Mouse (Mus musculus) mesoderm, embryonic 11.5 days (tissue): ENCODE measurements at regions not wholly inside any gene's neighbourhood (a gene's known extent, or its start where the extent isn't known, plus 50 kb on each side); places are given as distances from the start of the nearest gene placed in this dataset.
A peak's percentile ranks its signal among the peaks of the same experiment; 100 is the strongest.

Experiments
- DNase-seq: peaks from one replicate; pipeline ENCODE4 v3.0.0-alpha.2; 2012; ENCODE audit warnings: low read depth, low spot score

DNA sequence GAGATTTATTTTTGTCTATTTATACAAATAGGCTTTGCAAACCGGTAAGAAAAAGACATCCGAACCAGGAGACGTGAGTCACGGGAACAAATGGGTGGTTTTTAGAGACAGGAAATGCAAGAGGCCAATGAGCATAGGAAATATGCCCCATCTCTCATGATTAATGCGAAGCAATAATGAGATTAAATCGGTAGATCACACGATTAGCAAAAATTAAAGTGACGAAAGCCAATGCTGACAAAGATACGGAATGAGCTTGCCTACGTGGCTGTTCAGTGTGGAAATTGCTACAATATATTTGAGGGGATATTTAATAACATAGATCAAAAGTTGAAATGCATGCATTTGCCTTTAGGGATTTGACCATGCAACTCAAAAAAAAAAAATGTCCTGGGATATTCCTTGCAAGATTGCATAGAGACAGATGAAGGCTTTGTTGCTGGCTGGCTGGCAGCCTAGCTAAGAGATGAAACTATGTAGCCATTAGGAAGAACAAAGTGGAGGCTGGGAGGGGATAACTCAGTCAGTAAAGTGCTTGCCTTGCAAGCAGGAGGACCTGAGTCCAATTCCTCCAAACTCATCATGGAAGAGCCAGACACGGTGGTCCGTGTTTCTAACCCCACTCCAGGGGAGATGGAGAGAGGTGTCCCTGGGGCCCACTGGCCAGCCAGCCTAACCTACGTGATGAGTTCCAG is 60.2 kb upstream of the Unc5b start:
- no peak for DNase-seq

DNA sequence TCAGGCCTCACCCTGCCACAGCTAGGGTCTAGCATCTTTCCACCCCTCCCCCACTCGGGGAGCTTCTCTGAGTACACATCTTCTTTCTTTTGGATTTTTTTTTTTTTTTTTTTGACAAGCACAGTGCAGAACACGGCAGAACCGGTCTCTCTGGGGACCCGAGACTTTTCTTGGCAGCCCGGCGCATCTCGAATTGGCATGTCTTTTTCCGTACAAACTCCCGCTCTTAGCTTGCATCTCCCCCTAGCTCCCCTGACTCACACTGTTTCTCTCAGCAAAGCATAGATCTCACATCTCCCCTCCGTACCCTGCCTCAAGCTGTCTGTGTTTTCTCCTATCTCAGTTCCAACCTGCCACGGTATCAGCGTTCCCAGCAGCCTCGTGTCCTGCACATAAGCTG is 58.4 kb upstream of the Unc5b start:
- DNase-seq = no peak

GRCm38 (mm10) chr10:60888541-60888940 is 57.2 kb upstream of the Unc5b start:
- DNase-seq = no peak

DNA sequence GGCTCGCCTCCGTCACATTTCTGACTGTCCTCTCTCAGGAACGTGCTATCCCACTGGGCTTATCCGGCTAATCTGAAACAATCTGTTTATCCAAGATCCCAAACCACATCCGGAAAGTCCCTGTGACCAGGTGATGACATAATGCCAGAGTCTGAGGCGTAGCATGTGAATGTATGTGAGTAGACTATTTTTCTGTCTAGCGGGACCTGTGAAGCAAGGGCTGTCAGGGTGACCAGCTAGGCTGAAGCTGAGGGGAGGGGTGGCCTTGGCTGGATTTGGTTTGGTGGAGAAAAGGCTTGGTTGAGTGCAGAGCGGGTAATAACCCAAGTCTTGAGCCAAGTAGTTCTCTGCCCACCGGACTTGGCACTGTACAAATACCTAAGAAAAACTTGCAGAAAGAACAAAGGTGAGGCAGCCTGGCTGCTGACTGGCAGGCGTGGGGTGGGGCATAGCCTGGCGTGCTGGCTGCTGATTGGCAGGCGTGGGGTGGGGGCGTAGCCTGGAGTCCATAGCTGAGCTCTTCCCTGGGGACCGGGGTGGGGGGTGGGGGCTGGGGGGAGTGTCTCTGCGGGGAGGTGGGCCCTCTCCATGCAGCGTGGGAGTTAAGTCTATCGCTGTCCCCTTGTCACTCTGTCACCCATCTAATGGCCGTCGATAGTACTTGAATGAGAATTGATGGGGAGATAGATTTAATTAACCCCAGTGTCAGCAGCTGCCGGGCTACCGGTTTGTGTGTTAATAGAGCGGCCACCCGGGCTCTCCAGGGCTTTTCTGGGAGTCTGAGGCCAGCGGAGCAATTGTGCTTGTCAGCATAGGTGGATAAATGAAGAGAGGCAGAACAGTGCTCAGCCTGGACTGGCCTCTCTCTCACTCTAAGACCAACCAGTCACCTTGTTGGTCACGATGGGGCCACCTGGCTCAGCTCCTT is 54.2 kb upstream of the Unc5b start:
- DNase-seq = peak; percentile 51

DNA sequence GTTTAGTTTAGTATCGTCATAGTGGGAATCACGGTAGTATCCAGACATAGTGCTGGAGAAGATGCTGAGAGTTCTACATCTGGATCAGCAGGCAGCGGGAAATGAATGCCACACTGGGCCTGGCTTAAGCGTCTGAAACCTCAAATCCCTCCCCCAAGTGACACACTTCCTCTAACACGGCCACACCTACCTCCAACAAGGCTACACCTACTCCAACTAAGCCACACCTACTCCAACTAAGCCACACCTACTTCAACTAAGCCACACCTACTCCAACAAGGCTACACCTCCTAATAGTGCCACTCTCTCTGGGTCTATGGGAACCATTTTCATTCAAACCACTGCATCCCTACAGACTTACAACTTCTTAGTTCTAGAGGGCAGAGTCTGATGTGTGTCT is 53.4 kb upstream of the Unc5b start:
- DNase-seq = no peak
